Mouse (Mus musculus) lung, embryonic 14.5 days (tissue): Measurements from ENCODE around the gene Tpcn1. TPM values are rescaled to one million over a fixed set of nuclear protein-coding genes. Genes with fewer than 3 reads are reported as not detected.
"Not testable (repeated sequence)": the region's sequence is repeated elsewhere in the genome, so short reads cannot be mapped to it uniquely, and the experiment has no call there.

Experiments
- ATAC-seq: fragments of 200-750 bp; cut with Nextera tagmentation; 2 replicates; pipeline ENCODE4 v1.8.0; 2017; ENCODE audit warnings: mild to moderate bottlenecking, moderate TSS enrichment, moderate library complexity; ENCODE audit not compliant: insufficient read depth
- DNase-seq: peaks from one replicate; pipeline ENCODE4 v3.0.0-alpha.2; 2015
- H3K27ac ChIP-seq: fragments of 300-500 bp; sonication (generic); 2 replicates; pipeline ENCODE4 v1.5.1; 2014; ENCODE audit warnings: low read depth, mild to moderate bottlenecking, moderate library complexity
- H3K27me3 ChIP-seq: fragments of 300-500 bp; sonication (generic); 2 replicates; pipeline ENCODE4 v1.6.1; 2014; ENCODE audit warnings: low read length, control low read depth; ENCODE audit not compliant: insufficient read depth
- H3K36me3 ChIP-seq: fragments of 300-500 bp; sonication (generic); 2 replicates; pipeline ENCODE4 v1.6.1; 2014; ENCODE audit warnings: control low read depth; ENCODE audit not compliant: insufficient read depth
- H3K4me1 ChIP-seq: fragments of 300-500 bp; sonication (generic); 2 replicates; pipeline ENCODE4 v1.6.1; 2014; ENCODE audit warnings: antibody characterized with exemption, control low read depth; ENCODE audit not compliant: insufficient read depth
- H3K4me2 ChIP-seq: fragments of 300-500 bp; sonication (generic); 2 replicates; pipeline ENCODE4 v1.6.1; 2014; ENCODE audit warnings: mild to moderate bottlenecking
- H3K4me3 ChIP-seq: fragments of 300-500 bp; sonication (generic); 2 replicates; pipeline ENCODE4 v1.5.1; 2014; ENCODE audit warnings: low read depth, low read length
- H3K9ac ChIP-seq: fragments of 300-500 bp; sonication (generic); 2 replicates; pipeline ENCODE4 v1.6.1; 2014
- H3K9me3 ChIP-seq: fragments of 300-500 bp; sonication (generic); 2 replicates; pipeline ENCODE4 v1.6.1; 2016; ENCODE audit warnings: low read depth, low read length, control low read depth
- CTCF ChIP-seq: IDR thresholded peaks from 2 replicates; pipeline ENCODE4 v1.5.1; 2016; ENCODE audit warnings: antibody characterized with exemption, low read depth
- WGBS: fragments of 180-500 bp; shearing (Covaris S2); extraction: QIAGEN DNeasy Blood & Tissue Kit; methylation state at CpG from one replicate; pipeline ENCODE4 v1.1.7; 2014; 5-methylcytosine and 5-hydroxymethylcytosine counted together
- polyA plus RNA-seq: library from polyadenylated mRNA; unstranded; fragments of >200 nt; fragmentation: Nextera tagmentation; extraction: Ambion mirVana; gene quantifications from 2 replicates; pipeline ENCODE4 v1.2.1, GENCODE M21; 2014

Gene Tpcn1
- polyA plus RNA-seq, 1 experiment from 2014 or later = 16.5 TPM

- no peaks in the 10 kb centered on the region for H3K27me3 ChIP-seq
- peak; percentile 96 for DNase-seq
- H3K9ac ChIP-seq = peak within 1 kb of the TSS; percentile 87
- no peaks in the 10 kb centered on the region for H3K9me3 ChIP-seq
- H3K4me2 ChIP-seq = peak within 1 kb of the TSS; percentile 98
- peaks cover 10% of the 10 kb centered on the region; the same call in 1 of the 2 replicates for H3K4me1 ChIP-seq
- ATAC-seq = peak; percentile 69
- peak within 1 kb of the TSS; percentile 93 for H3K4me3 ChIP-seq
- under 1% methylated on average over 55 of the region's 55 CpGs for WGBS
- H3K27ac ChIP-seq = no peak within 1 kb of the TSS
- TF ChIP-seq CTCF = no peak
- H3K36me3 ChIP-seq = no peaks in the 10 kb centered on the region
Observed at GRCm38 (mm10) chr5:120503144-120503795, 85.2 kb downstream of the Tpcn1 start, which contains the start of gene Plbd2. Plbd2 (minus strand) TSS chr5:120503625.

GRCm38 (mm10) chr5:120502675-120503143 is 85.8 kb downstream of the Tpcn1 start:
- Histone ChIP-seq H3K9ac (peak overlapping the region; percentile 87), H3K27me3 (no peaks in the 10 kb centered on the region), H3K4me3 (peak overlapping the region; percentile 93), H3K27ac (no peak overlapping the region), H3K36me3 (no peaks in the 10 kb centered on the region), H3K4me1 (peaks cover 10% of the 10 kb centered on the region; the same call in 1 of the 2 replicates), H3K4me2 (peak overlapping the region; percentile 98), H3K9me3 (no peaks in the 10 kb centered on the region)
- no peak for DNase-seq
- WGBS = 6% methylated on average over 12 of the region's 12 CpGs
- TF ChIP-seq CTCF = no peak
- peak; percentile 6; the same call in 1 of the 2 replicates for ATAC-seq

- no peaks in the 10 kb centered on the region for H3K36me3 ChIP-seq
- no peak for DNase-seq
- H3K27me3 ChIP-seq = no peaks in the 10 kb centered on the region
- ATAC-seq = no peak
- peaks cover 10% of the 10 kb centered on the region; the same call in 1 of the 2 replicates for H3K4me1 ChIP-seq
- H3K9ac ChIP-seq = peak overlapping the region; percentile 87; the same call in 1 of the 2 replicates
- H3K4me2 ChIP-seq = peak overlapping the region; percentile 98
- H3K4me3 ChIP-seq = peak overlapping the region; percentile 93
- no peak overlapping the region for H3K27ac ChIP-seq
- H3K9me3 ChIP-seq = no peaks in the 10 kb centered on the region
- WGBS = 53% methylated on average over 9 of the region's 9 CpGs
- TF ChIP-seq CTCF = no peak
Observed at GRCm38 (mm10) chr5:120502147-120502621, 86.3 kb downstream of the Tpcn1 start.

GRCm38 (mm10) chr5:120500609-120501008 is 87.9 kb downstream of the Tpcn1 start:
- DNase-seq, ATAC-seq, H3K27ac ChIP-seq, H3K36me3 ChIP-seq, H3K4me3 ChIP-seq, H3K9me3 ChIP-seq, H3K27me3 ChIP-seq, H3K4me1 ChIP-seq, H3K9ac ChIP-seq, H3K4me2 ChIP-seq: not testable (repeated sequence)
- WGBS = 77% methylated on average over 9 of the region's 9 CpGs

- Histone ChIP-seq H3K9ac (no peak overlapping the region), H3K36me3 (0 out of 2 replicates have a peak, but pooled peaks cover under 1% of the 10 kb centered on the region), H3K4me2 (no peak overlapping the region), H3K4me3 (no peak overlapping the region), H3K4me1 (peaks cover 7% of the 10 kb centered on the region; the same call in 1 of the 2 replicates), H3K27me3 (no peaks in the 10 kb centered on the region), H3K9me3 (no peaks in the 10 kb centered on the region), H3K27ac (no peak overlapping the region)
- WGBS = 82% methylated on average over 4 of the region's 4 CpGs
- no peak for ATAC-seq
- no peak for DNase-seq
- TF ChIP-seq CTCF = no peak
Observed at GRCm38 (mm10) chr5:120499202-120499601, 89.3 kb downstream of the Tpcn1 start.

GRCm38 (mm10) chr5:120497071-120497470 is 91.4 kb downstream of the Tpcn1 start:
- Histone ChIP-seq H3K4me3 (no peak overlapping the region), H3K27me3 (no peaks in the 10 kb centered on the region), H3K4me1 (0 out of 2 replicates have a peak, but pooled peaks cover 1% of the 10 kb centered on the region), H3K27ac (no peak overlapping the region), H3K4me2 (no peak overlapping the region), H3K36me3 (peaks cover 19% of the 10 kb centered on the region; the same call in 1 of the 2 replicates), H3K9ac (no peak overlapping the region), H3K9me3 (no peaks in the 10 kb centered on the region)
- DNase-seq = no peak
- TF ChIP-seq CTCF = no peak
- no peak for ATAC-seq
- 78% methylated on average over 3 of the region's 3 CpGs for WGBS

GRCm38 (mm10) chr5:120495703-120496226 is 92.7 kb downstream of the Tpcn1 start:
- no peak overlapping the region for H3K4me3 ChIP-seq
- 87% methylated on average over 13 of the region's 13 CpGs for WGBS
- DNase-seq (no peak), ATAC-seq (no peak)
- H3K9ac ChIP-seq = no peak overlapping the region
- H3K36me3 ChIP-seq = peaks cover 19% of the 10 kb centered on the region; the same call in 1 of the 2 replicates
- H3K4me2 ChIP-seq = no peak overlapping the region
- H3K27ac ChIP-seq = no peak overlapping the region
- TF ChIP-seq CTCF = no peak
- H3K27me3 ChIP-seq = no peaks in the 10 kb centered on the region
- H3K9me3 ChIP-seq = no peaks in the 10 kb centered on the region
- no peaks in the 10 kb centered on the region for H3K4me1 ChIP-seq
